Mouse (Mus musculus): ENCODE data around the gene Aunip.

The Aunip gene

DNA sequence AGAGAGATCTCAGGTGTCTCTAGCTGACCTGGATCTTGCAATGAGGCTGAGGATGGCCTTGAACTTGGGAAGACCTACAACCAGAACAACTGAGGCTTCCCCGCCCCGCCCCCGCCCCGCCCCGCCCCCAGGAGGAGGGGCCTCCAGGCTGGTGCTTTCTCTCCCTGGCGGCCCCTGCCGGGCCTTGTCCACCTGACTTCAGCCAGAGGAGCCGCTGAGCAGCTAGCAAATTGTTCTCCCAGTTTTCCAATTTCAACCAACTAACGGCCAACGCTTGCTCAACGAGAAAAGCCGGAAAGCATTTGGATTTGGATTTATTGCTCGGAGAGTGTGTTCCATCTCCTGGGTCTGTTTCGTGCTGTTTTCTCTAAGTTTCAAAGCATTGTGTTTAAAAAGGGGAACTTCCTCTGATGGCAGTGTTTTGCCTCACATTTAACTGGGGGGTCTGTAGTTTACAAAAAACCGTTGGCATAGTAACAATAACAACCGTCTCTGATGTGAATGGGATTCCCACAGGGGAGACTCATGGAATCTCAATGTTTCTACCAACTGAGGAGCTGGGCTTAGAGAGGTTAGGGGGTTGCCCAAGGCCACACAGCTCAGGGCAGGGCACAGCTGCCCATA, 46.9 kb downstream of the Aunip start:
- DNase-seq: no peak

DNA sequence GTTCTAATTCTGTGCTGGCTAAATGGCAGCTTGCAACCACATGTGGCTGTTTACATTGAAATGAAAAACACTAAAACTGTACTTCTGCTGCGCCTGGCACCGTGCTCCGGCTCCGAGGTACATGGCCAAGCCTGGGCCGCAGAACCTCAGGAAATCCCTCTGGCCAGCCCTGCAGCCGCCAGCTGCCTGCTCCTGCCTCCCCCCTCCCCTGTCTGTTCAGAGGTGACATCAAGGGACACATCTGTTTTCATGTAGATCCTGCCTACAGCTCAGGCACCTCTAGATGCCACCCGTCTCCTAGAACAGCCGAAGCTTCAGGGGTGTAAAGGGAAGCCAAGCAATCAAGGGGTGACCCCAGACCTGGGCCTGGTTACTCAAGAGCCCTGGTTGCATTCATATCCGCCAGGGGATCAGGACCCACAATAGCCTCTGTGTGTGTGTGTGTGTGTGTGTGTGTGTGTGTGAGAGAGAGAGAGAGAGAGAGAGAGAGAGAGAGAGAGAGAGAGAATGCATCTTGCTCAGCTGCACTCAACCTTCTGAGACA, 47.8 kb downstream of the Aunip start:
- no peak for DNase-seq

DNA sequence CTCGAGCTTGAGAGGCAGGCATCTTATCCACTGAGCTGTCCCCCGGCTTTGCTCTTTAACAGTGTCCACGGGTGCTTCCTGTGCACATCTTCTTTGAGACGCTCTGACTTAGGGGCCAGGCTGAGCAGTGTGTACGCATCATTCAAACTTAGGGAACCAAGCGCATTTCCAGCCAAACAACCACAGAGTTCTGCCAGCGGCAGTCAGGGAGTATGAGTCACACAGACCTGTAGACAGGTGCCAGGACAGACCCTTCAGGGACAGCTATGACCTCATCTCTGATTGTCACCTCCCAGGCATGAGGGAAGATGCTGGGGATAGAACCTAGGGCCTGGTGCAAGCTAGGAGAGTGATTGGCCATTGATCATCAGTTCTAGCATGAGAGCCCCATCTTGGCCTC, 48.4 kb downstream of the Aunip start:
- DNase-seq: no peak

DNA sequence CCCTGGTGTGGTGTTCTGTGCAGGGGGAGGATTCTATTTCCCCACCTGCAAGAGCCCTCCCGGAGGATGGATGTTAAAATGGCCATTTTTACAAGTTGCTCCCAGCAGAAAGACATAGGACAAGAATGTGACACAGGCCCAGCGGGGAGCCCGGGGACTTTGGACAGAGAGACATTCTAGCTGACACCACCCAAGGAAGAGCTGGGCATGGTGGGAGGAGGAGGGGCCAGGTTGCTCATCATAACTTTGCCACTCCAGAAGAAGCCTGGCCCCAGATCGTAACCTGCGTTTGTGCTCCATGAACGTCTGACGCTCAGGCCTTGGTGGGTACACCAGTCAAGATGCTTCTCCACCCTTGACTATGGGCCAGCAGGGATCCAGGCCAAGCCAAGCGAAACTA, 49.9 kb downstream of the Aunip start:
- no peak for DNase-seq

DNA sequence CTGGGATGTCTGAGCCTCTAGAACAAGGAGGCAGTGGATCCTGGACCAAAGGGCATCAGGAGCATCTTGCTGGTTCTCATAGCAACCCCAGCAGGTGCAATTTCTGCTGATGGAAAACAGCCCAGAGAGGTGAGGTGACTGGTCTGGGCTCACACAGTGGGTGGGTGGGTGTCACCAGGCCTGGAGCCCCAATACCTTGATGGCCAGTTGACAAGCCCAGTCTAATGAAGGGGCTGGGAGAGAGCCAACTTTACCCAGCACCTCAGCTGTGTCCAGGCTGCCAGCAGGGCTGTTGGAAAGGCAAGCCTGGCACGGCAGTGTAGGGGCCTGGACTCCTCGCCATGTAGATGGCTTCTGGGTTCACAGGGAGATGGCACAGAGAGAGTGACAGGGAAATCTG, 51.2 kb downstream of the Aunip start:
- no peak for DNase-seq

DNA sequence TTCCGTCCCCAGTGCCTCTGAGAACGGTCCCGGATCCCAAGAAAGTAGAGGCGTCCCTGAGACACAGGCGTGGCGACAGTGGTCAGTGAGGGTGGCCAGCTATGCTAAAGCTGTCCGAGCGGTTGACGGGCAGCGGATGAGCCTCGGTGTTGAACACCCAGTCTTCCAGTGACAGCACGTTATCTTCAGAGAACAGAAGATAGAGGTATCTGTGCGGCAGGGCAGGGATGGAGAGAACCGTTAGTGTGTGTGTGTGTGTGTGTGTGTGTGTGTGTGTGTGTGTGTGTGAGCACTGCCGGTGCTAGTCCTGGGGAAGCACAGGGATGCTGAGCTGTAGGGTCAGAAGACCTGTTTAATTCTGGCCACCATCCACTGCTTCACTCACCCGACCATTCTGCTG, 52.8 kb downstream of the Aunip start:
- DNase-seq: no peak

DNA sequence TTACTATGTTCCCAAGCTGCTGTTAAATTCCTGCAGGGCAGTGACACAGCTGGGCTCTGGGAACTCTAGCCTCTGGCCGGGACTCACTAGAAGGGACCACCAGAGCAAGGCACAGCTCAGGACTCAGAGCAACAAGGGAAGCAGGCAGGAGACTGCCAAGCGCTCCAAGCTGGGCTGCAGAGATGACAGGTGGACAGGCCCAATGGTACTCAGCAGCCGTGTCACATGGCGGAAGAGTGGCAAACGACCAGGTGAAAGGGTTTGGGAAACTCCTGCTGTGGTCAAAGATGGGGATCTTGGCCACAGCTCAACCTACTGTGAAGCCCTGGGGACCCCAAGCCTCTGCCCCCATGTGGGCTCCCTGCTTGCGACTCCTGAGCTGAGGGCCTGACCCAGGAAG, 53.3 kb downstream of the Aunip start:
- DNase-seq: no peak

DNA sequence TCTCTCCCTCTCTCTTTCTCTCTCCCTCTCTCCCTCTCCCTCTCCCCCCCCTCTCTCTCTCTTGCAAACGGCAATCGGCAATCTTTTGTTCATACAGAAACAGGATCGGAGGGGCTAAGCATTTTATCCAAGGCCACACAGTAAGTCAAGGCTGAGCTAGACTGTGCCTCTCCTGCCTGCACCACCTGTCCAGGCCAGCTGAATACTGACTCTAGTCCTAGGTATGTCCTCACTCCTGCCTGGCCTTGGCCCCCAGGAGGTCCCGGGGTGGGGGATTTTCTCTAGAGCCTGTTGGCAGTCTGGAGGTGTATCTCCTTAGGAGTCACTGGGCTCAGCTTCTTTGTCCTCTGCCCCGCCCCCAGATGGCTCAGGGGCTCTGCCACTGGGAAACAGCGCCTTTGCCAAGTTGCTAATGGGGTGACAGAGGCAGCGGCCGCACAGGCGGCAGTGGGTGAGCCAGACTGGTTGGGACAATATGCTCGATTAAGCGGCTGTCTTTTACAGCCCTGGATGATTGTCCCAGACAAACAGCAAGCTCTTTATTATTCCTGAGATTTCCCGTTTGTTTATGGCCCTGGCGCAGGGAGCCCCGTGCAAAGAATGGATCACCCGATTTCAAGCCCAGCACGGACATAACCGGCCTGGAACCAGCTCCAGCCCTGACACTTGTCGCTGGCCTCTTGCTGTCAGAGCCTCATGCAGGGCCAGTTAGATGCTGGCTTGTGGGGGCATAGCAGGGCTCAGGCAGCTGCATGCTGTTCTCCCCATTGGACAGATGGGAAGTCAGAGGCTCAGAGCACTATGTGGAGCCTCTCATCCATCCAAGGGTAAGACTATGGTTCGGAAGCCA, 56.8 kb downstream of the Aunip start:
- DNase-seq: no peak

DNA sequence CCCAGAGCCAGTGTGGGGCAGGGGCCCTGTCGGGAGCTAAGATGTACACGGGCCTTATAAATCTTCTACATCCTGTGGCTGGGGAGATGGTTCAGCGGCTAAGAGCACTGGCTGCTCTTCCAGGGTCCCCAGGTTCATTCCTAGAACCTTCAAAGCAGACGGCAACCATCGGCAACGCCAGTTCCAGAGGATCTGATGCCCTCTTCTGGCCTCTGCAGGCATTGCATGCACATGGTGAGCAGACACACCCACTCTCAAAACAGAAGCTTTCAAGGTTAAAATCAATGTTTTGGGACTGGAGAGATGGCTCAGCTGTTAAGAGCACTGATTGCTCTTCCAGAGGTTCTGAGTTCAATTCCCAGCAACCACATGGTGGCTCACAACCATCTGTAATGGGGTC, 58.4 kb downstream of the Aunip start:
- no peak for DNase-seq

DNA sequence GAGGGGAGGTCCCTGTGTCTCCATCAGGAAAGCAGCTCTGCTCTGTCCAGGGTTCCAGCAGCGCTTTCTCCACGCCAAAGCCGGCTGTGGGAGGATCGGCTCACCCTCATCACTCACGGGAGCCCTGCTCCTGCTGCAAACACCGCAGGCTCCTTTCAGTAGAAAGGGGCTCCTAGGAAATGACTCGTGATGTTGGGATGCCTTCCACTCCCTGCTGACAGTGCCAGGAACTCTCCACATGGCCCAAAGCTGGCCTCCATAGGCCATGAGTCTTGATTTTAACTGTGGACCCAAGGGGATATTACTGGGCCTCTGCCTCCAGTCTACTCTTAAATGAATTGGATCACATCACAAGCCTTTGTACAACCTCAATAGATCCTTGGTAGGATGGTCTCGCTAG, 59.0 kb downstream of the Aunip start:
- DNase-seq: no peak

DNA sequence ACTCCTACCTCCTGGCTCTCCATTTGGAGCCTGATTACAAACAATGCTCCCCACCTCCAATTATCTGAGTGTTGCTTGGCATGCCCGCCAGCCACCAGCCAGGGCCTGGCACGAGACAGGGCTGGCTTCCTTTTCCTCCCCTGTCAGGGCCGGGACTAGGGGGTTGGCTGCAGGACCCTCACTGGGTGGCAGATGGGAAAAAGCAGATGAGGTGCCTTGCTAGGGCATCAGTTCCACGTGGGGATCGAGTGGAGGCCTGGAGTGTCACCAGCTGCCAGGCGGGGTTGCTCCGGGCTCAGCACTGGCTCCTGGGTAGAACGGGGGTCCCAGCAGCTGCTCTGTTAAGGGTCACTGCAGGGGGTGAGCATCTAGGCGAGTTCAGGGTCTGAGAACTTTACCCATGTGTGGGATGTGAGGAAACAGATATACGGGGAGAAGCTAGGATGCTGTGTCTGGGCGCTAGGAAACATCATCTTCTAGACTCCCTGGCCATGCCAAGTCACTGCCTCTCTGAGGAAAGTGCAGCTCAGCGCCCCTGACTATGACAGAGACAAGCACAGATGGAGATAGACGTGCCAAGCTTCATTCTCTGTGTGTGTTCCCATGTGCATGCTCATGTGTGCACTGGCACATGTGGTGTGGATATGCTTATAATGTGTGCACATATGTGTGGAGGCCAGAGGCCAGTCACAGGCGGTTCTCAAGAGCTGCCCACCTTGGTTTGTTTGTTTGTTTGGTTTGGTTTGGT, 60.1 kb downstream of the Aunip start:
- DNase-seq: no peak

DNA sequence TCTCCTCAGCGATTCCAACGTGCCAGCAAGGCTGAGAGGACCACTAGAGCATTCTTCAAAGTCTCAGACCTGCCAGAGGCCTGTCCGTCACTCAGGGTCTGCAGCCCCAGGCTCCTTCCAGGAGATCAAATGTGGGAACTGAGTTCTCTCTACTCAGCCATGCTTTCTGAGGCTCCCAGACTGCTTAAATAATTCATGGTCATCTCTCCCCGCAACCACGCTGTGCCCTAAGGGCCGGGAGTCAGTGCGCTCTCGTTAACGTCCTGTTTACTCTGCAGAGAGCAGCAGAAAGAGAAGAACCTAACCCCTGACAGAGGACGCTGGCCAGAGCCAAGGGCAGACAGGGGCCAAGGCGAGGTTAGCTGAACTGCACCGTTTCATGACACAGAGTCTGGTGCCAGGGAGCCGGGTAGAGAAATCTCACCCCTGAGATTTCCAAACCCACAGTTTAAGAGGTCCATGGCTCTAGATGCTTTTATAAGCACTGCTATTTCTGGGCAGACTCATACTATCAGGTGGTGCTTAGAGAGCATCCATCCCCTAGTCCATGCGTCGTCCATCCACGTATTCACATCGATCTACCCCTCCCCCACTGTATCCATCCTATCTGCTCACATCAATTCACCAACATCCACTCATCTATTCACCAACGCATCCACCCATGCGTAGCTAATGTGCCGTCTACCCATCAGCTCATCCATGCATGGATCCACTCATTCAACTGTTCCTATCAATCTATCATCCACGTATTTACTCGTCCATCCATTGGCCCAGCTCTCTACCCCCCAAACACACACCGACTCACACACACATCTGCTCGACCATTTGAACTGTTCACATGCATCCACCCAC, 61.9 kb downstream of the Aunip start:
- DNase-seq: no peak

Measured in right cerebral cortex, postnatal 14 days (tissue).